Mouse (Mus musculus) natural killer cell, adult 2 months (primary cell): ENCODE results near the gene Furin.
"Not testable (repeated sequence)": the region's sequence is repeated elsewhere in the genome, so short reads cannot be mapped to it uniquely, and the experiment has no call there.

ENCODE experiments used
- DNase-seq, 2 experiments: peaks; one replicate each; pipeline ENCODE4 v3.0.0; 2022; ENCODE audit warnings: low spot score in 2 of 2

Furin gene

GRCm38 (mm10) chr7:80401041-80401859 is 4.0 kb downstream of the Furin start:
- no peak for DNase-seq

DNA sequence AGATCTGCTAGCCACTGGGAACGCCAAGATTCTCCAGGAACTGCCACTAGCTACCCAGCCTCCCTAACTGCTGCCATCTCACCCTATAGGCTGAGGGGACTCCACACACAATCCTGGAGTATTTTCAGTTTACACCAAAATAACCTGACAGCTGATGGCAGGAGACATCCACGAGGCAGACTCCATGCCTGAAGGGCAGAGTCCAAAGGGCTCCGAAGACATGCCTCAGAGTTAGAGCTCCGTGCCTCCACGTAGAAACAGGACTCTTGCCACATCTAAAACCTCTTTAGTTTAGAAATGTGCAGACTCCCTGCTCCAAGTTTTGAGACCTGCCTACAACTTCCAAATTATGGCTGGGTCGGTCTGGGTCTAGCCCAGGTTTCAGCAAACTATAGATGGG is 4.7 kb downstream of the Furin start:
- no peak for DNase-seq

DNA sequence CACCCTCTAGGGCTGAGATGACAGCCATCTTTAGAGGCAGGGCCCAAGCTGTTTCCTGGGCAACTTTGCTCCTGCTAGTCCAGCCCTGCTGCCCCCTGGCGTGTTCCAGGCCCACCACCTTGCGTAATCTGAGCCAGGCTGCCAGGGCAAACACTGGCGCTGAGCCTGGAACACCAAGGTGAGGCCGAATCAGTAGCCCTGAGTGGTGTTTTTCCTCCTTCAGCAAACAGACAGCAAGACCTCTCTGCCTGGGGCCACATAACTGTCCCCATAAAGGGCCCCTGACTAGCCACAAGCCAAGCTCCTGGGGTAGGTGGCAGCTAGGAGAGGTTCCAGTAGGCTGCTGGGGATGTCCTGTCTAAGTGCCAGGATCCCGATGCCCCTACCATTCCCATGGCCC is 5.1 kb downstream of the Furin start:
- no peak for DNase-seq

DNA sequence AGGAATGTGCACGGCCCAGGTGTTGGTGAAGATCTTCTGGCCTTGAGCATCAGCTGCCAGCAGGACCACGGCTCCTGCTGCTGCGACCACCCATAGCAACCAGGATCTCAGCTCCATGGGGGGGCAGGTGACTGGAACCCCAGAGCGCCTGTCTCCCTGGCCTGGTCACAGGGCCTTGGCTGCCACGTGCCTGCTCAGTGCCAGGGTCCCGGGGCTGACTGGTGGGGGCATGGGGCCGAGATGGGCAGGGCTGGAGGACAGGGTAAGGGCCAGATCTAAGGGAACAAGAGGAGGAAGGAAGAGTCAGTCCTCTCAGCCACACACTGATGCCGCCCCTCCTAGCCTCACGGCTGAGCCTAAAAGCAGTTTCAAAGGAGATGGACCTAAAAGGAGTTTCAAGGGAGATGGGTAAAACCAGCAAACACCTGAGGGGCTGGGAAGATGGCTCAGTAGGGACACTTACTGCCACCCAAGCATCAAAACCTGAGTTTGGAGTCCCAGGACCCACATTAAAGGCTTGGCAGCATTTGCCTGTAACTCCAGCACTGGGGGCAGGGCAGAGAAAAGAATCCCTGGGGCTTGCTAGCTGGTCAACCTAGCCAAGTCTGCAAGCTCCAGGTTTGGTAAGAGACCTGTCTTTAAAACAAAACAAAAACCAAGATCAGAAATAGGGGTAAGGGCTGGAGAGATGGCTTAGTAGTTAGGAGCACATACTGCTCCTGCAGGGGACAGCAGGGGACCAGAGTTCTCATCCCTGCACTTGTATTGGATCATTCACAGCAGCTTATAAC is 6.4 kb downstream of the Furin start:
- DNase-seq: no peak

GRCm38 (mm10) chr7:80397986-80398385 is 7.2 kb downstream of the Furin start:
- DNase-seq: no peak

DNA sequence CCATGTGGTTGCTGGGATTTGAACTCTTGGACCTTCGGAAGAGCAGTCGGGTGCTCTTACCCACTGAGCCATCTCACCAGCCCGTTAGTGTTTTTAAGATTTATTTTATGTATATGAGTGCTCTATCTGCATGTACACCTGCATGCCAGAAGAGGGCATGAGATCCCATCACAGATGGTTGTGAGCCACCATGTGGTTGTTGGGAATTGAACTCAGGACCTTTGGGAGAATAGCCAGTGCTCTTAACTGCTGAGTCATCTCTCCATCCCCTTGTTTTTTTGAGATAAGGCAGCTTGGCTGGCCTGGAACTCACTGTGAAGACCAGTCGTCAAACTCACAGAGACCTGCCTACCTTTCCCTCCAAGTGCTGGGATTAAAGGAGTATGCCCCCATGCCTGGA is 8.8 kb downstream of the Furin start:
- DNase-seq: not testable (repeated sequence)

GRCm38 (mm10) chr7:80394600-80394999 is 10.6 kb downstream of the Furin start:
- no peak for DNase-seq

- no peak for DNase-seq
These were observed 13.1 kb downstream of the Furin start for GRCm38 (mm10) chr7:80392119-80392518.

DNA sequence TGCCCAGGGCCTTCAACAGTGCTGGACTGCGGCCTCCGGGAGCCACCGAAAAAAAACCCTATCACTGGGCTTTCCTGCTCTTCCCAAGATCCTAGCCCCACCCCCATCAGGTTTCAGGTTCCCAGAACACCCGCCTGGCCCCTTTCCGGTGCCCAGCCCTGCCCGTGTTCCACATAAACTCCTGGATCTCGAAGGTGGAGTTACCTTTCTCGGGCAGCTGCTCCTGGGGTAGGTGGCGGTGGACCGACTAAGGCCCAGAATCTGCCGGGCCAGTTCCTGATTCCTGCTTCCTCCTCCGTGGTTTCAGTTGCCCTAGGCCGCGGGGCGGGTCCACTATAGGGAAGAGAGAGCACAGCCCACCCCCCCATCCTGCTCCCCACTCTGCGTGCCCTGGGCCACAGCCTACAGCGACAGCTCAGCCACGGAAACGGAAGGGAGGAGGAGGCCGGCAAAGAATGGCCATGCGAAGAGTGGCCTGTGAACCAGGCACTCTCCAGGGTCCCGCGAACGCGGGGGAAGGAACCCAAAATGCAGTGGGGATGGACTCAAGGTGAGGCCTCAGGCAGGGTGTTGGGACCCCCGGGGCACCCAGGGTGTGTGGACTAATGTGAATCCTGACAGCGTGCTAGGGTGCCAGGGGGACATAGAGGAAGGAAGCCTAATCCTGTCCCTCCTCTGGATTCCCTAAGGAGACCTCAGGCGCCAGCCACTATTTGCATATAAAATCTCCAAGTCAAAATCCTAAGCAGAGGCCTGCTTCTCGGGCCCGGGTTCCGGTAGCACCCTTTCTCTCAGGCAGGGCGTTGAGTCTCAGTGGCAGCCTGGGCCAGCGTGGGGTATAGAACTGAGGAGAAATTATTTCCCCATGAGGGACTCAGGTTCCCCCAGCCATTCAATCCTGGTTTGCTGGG is 17.3 kb downstream of the Furin start, which contains the start of gene Fes:
Fes (minus strand) TSS at position 314 of the 911 bp plus-strand sequence.
- DNase-seq: peak; percentile 44 to 51

DNA sequence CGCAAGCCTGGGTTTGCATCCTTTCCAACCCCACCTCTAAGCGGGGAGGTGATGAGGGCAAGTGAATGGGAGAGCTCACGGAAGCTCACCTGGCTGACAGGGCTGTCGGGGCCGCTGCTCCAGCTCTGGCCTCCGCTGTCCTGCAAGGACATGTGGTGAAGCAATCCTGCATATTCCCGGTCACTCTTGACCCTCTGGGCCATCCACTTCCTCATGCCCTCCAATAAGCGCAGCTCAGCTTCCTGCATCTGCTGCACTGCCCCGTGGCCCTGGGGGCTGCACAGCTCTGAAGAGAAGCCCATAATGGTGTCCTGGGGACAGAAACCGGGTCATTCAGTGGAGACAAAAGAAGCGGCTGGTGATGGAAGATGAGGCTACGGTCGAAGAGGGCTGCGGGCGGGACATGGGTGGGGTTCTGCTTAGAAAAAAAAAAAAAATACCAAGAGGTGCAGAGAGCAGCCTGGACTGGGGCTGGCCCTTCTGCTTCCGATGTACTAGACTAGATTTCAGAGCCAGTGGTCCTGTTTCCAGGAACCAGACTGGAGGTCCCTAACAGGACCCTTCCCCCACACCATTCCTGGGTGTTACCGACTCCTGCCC is 18.1 kb downstream of the Furin start:
- no peak for DNase-seq

DNA sequence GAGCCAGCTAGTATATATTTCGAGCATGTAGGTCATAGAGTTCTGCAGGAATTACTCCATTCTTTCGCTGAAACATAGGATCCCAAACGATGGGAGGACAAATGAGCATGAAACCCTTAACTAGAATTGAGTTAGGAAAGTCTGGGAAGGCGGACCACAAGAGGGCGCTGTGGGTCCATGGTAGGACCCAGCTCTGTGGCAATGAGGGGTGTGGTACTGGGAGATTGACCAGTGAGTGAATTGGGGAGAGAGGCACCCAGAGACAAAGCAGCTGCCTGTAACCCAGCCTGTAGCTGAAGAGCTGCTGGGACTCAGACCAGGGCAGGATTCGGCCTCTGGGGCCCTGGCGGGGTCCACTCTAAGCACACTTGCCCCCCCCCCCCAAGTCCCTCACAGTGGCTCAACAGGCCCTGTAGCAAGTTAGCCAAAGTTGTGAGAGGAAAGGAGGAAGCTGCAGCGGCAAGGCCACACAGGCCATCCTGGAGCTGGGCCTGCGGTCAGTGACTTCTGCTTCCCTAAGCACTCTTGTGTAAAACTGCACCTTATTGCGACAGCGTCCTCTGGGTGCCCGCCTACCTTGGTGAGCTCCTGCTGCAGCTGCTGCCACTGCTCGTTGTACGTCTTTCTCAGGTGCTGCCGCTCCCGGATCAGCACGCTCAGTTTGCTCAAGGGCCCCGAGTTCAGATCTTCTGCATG is 18.9 kb downstream of the Furin start:
- DNase-seq: peak; percentile 86 to 88

DNA sequence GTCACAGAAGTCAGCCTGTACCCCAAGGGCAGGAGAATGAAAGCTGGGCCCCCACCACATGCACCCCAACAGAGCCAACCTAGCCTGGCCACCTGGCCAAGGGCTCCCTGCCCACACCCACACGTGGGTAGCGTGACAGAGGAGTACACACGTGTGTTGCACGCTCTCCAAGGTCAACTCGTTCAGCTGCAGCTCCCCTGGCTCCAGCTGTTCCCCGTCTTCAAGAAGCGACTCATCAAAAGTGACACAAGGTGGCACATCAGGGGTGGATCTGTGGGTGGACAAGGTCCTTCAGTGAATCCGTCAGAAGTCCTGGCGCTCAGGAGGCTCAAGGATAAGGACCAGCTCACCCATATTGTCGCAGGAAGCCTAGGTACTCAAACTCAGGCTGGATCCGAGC is 22.3 kb downstream of the Furin start:
- DNase-seq: no peak

DNA sequence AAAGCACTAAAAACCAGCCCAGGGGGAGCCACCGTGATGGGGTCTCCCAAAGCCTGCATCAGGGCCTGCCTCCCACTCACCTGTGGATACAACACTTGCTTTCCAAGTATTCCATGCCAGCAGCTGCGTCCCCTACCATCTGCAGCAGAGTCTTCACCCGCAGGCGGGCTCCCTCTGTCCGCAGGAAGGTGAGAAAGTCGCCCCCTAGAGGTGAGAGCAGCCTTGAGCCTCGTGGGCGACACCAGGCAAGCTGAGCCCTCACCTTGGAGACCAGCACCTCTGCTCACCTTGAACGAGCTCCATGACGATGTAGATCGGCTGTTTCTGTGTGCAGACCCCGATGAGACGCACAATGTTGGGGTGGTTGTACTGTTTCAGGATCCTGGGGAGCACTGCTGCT is 25.7 kb downstream of the Furin start:
- DNase-seq: peak in 1 of 2 experiments; percentile 49

- peak; percentile 59 to 77 for DNase-seq
These were observed 27.8 kb downstream of the Furin start for GRCm38 (mm10) chr7:80377471-80377870.

GRCm38 (mm10) chr7:80376192-80376591 is 29.0 kb downstream of the Furin start:
- no peak for DNase-seq

GRCm38 (mm10) chr7:80375376-80376039 is 29.7 kb downstream of the Furin start:
- DNase-seq: no peak

- DNase-seq: no peak
These were observed 30.5 kb downstream of the Furin start for GRCm38 (mm10) chr7:80374733-80375132.

GRCm38 (mm10) chr7:80374280-80374679 is 31.0 kb downstream of the Furin start:
- DNase-seq: no peak

- no peak for DNase-seq
These were observed 31.4 kb downstream of the Furin start for GRCm38 (mm10) chr7:80373850-80374249.

DNA sequence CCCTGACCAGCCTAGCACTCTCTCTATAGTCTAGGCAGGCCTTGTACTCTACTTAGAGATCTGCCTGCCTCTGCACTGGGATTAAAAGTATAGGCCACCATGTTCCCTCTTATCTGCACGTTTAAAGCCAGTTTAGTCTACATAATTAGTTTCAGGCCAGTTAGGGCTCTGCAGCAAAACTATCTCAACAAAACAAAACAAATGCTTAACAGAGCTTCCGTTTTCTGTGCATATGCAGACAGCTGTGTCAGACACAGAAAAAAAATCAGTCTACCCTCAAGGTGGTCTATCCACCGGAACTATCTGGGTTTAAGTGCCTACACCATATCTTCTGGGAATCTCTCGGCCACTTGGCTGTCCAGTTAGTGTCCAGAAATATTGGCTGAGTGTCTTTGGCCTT is 31.9 kb downstream of the Furin start:
- DNase-seq: no peak
